Mouse (Mus musculus): ENCODE measurements at regions not wholly inside any gene's neighbourhood (a gene's known extent, or its start where the extent isn't known, plus 50 kb on each side); places are given as distances from the start of the nearest gene placed in this dataset.
"Not testable (repeated sequence)": the region's sequence is repeated elsewhere in the genome, so short reads cannot be mapped to it uniquely, and the experiment has no call there.

- no peak for DNase-seq (ENCODE audit: low spot score)
Observed at GRCm38 (mm10) chr2:129883417-129883816, 83.1 kb downstream of the Stk35 start.

- DNase-seq (ENCODE audit: low spot score): no peak
Observed at GRCm38 (mm10) chr2:129884316-129884715, 84.0 kb downstream of the Stk35 start.

- DNase-seq (ENCODE audit: low spot score): peak; percentile 59
Observed at GRCm38 (mm10) chr2:129885536-129885935, 85.2 kb downstream of the Stk35 start.

DNA sequence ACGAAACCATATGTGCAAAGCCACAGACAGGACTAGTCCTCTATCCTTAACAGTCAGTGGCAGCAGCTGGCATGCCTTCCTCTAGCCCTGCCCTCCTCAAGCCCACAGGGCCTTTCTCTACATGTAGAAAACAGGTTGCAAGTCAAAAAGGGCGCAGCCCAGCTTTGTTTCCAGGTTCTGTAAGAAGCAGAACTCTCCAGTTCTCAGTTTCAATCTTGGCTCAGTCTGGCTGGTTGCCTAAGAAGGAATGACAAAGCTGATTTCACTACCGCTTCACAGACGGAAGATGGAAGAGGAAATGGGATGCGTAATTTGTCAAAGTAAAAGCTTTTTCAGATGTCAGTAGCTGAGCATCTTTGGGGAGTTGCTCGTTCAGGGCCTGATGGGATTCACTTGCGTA lies 92.9 kb downstream of the Stk35 start:
- no peak for DNase-seq (ENCODE audit: low spot score)

DNA sequence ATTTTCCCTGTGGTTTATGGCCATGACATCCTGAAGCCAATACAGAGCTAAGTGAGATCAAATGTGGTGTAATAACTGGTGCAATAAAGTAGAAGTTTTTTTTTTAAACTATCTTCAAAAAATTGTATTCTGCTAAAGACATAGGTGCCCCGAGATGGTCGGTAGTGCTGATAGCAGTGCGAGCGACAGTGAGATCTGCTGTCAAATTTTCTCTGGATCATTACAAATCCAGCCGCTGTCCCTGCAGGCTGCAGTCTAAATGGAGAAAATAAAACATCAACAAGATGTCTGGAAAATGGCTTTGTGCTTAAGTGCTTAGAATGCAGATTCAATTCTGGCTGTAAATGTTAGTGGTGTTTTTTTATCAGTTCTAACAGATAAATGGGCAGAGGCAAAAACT lies 93.5 kb downstream of the Stk35 start:
- no peak for DNase-seq (ENCODE audit: low spot score)

- DNase-seq (ENCODE audit: low spot score): no peak
Observed at GRCm38 (mm10) chr2:129894906-129895305, 94.6 kb downstream of the Stk35 start.

DNA sequence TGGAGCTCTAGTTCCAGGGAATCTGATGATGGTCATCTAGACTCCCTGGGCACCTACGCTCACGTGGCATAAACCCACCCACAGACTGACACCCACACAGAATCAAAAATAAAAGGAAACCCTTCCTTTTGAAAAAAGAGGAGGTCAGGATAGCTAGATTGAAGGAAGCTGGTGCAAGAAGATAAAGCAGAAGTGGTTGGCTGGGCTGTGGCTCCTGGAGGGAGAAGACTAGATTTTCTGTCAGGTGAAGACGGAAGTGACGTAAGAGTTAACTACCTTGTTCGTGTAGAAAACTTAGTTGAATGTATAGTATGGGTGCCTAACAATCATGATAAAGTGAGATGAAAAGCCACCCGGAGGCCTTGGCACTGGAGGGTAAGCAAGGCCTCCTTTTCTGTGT lies 95.1 kb downstream of the Stk35 start:
- no peak for DNase-seq (ENCODE audit: low spot score)

DNA sequence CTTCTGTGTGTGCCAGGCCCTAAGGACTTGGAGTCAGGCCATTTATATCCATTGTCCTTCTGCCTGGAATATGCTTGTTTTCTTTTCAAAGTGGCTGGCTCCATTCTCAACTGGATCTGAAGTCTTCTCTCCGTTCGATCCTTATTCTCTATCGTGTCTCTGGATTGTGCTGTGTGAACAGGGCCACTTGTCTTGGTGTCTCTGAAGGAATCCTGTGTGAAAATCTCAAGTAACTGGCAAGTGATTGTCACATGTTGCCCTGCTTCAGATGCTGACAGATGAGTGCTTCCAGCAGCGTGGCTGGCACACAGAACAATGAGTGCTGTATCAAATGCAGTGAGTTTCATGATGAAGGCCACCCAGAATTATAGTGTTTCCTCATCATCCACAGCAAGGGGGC lies 96.4 kb downstream of the Stk35 start:
- DNase-seq (ENCODE audit: low spot score): no peak

DNA sequence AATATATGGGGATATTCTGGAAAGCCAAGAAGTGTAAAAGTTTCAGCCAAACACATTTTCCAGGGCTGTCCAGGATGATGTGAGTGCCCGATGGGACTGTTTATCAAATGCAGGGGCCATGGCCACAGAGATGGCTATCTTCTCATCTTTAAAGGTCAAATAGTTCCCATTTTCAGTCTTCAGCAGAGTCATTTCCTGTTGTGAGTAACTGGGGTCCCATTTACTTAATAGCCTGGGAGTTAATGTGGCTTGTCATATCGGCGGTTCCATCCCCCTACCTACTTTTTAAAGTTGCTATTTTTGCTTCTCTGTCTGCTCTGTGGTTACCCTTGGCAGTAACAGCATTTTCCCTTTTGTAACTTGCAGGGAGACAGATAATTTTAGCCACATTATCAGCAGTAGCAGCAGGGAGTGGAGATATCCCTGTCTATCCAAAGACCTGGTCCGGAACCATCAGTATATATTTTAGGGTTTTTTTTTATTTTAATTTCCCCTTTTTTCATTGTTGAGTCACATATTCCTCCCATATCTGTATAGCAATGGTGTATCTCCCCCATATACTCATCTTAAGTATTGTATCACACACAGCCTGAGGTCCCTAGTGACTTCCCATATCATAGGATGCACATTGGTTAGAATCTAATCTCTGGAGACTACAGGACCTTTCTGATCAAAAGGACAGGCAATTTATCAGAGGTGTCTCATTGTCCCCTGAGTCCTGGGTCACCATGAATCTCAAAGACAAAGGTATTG lies 103.2 kb downstream of the Stk35 start:
- no peak for DNase-seq (ENCODE audit: low spot score)

GRCm38 (mm10) chr2:129904753-129905152 lies 104.4 kb downstream of the Stk35 start:
- DNase-seq (ENCODE audit: low spot score): no peak

DNA sequence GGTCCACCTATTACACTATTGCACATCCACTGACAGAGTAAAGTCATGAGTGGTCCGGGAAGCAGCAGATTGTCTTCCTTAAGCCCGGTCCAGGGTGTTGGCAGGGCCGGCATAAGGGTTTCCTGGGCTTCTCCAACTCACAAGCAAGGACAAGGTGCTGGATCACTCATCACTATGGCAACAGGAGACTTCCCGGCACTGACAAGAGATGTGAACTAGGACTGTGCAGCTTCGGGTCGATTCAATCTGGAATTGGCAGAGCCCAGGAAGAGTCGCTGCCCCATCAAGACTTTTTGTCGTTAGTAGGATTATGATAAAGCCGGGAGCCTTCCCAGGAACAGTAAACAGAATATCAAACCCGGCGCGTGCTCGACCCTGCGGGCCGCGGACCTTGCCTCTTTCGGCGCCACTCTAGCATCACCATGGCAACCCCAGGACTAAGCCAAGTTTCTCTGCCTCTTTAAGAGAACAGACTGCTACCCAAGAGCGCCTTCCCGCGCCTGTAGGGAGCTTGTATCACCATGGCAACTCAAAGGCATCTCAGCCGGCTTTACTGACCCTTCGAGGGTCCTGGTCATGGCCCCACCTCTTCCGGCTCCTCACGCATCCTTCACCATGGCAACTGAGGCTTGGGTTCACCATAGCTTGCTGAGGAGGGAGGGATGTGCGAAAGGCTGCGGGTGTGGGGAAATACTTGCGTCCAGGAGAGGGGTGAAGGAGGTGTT lies 103.3 kb upstream of the Tgm3 start:
- DNase-seq (ENCODE audit: low spot score): peak; percentile 44

DNA sequence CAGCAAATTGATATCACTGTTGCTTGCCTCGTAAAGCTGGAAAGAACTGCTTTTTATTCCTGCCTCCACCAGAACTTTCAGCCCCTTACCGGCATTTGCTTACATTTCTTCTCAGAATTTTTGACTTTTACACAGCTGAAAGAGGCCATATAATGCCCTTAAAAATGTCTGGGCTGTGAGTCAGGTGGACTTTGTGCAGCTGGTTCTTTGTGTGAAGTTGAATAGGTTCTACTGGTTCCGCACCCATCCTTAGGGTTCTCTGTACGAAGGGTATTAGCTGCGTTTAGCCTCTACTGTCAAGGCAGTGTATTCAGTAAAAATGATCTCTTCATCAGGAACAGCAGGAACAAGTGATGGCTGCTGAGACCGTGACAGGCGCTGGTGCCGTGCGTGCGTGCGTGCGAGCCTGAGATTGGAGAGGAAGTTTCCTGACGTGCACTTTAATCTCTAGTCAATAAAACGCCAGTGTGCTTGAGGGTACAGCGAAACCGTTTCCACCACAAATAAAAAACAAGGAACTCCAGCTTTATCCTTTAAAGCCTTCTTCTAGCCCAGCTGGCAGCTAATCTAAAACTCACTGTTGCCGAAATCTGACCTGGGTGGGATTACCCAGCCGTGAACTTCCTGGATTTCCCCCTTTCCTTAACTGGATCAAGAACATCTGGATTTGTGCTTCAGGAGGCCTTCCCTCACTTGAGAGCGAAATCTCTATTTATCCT lies 100.8 kb upstream of the Tgm3 start:
- DNase-seq (ENCODE audit: low spot score): no peak

DNA sequence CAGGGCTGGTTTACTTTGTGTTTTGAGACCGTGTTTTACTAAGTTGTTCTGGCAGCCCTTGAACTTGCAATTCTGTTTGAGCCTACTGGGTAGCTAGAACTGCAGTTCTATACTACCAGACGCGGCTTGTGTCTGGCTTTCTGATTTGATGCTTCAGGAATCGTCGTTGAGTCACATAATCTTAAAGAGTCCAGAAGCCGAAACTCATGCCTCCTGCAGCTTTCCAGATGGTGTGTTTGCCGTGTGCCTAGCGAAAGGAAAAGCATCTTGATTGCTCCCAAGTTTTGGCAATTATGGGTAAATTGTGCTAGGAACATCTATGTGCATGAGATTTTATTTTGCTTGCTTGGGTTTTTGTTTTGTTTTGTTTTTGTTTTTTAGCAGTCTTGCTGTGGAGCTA lies 99.6 kb upstream of the Tgm3 start:
- DNase-seq (ENCODE audit: low spot score): no peak

- DNase-seq (ENCODE audit: low spot score): no peak
Observed at GRCm38 (mm10) chr2:129914261-129914660, 97.9 kb upstream of the Tgm3 start.

GRCm38 (mm10) chr2:129916411-129916810 lies 95.7 kb upstream of the Tgm3 start:
- DNase-seq (ENCODE audit: low spot score): no peak

- DNase-seq (ENCODE audit: low spot score): no peak
Observed at GRCm38 (mm10) chr2:129918141-129918790, 93.9 kb upstream of the Tgm3 start.

- no peak for DNase-seq (ENCODE audit: low spot score)
Observed at GRCm38 (mm10) chr2:129919551-129919950, 92.6 kb upstream of the Tgm3 start.

DNA sequence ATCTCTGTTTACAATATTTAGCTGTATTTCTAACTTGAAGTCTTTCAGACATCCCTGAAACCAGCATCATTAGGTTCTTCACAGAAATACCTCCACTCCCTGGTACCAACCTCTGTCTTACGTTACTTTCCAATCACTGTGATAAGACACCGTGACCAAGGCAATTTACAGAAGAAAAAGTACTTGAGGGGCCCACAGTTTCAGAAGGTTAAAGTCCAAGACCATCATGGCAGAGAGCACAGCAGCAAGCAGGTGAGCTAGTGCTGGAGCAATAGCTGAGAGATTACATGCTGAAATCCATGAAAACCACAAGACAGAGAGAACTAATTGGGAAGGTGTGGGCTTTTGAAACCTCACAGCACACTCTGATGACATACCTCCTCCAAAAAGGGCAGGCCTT lies 84.9 kb upstream of the Tgm3 start:
- DNase-seq (ENCODE audit: low spot score): no peak

GRCm38 (mm10) chr2:129933578-129933977 lies 78.6 kb upstream of the Tgm3 start:
- no peak for DNase-seq (ENCODE audit: low spot score)

DNA sequence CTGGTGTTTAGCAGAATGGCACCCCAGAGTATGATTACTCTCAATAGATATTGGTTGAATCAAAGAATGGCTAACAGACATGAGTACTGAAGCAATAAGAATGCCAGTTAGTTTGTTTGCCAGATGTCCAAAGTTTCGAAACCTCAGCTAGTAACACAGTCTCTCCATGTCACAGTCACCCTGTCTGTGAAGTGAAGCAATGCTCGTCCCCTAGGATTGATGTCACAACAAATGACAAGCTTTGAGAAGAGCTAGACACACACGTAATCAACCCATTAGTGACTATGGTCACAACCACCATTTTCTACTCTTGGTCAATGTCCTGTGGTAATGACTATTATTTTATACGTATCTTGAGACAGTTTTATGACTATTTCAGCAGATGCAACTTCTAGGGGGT lies 69.3 kb upstream of the Tgm3 start:
- DNase-seq (ENCODE audit: low spot score): no peak

DNA sequence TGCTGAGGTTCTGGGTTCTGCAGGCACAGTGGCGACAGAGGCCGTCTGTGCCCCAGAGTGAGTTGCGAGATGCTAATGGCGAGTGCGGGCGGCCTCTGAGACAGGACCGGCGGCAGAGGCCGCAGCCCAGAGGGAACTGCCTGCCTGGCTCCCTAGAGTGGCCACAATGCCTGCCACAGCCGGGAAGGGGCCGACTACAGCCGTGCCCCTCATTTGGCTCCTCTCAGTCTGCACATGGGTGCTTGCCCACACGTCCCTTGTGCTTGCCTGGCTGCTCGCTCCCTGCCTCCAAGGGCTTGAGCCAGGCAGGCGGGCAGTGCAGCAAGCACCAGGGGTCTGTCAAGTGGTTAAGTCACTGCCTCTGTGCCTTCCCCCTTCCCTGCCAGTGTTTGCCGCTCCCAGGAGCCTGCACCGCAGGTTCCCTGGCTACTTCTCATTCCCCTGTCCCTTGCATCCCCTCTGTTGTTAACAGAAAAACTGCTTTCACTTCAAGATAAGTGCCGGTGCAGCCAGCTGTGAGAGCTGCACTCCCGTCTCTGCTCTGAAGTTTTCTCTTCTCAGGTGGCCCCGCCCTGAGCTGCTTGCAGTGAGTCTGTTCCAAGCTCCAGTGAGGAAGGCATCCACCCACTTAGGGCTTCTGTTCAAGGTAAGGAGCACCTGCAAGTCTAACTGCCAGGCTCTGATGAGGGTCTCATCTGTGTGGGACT lies 64.1 kb upstream of the Tgm3 start:
- no peak for DNase-seq (ENCODE audit: low spot score)

- DNase-seq (ENCODE audit: low spot score): not testable (repeated sequence)
Observed at GRCm38 (mm10) chr2:129949786-129950185, 62.4 kb upstream of the Tgm3 start.
